Mouse (Mus musculus) heart, postnatal 14 days (tissue): Measurements from ENCODE around the gene Agtr1a. TPM values are rescaled to one million over a fixed set of nuclear protein-coding genes. Genes with fewer than 3 reads are reported as not detected.

ENCODE experiments used
- DNase-seq, 2 experiments: peaks; one replicate each; pipeline ENCODE4 v3.0.0; 2021 to 2022
- intact Hi-C: fragments of 180-260 bp; cut with DNase I; formaldehyde crosslinking; loops from one replicate; pipeline ENCODE4 v1.15.1; 2025
- long read RNA-seq, 2 experiments: library from polyadenylated mRNA; stranded (forward); transcript quantifications; one replicate each; pipeline ENCODE4 v2.0.0; 2021
- total RNA-seq, 2 experiments: library from RNA; stranded (reverse); gene quantifications; 2 replicates each; pipeline ENCODE4 v1.2.3; 2021

Agtr1a gene
- 10 to 100 TPM; 39.3 to 42.2 TPM for total RNA-seq
- long read RNA-seq, experiment 1, transcript Agtr1a-201 (3 exons, 2,199 nt) = major isoform, 23 of 31 reads
- long read RNA-seq, experiment 1, partial matches to known transcripts = 0 of 31 reads
- long read RNA-seq, experiment 1, other reads (novel, unspliced or antisense) = 5 of 31 reads
- long read RNA-seq, experiment 2, transcript Agtr1a-201 (3 exons, 2,199 nt) = major isoform, 33 of 45 reads
- long read RNA-seq, experiment 2, transcript Agtr1a-203 (2 exons, 436 nt) = minor isoform, 7 of 45 reads
- long read RNA-seq, experiment 2, partial matches to known transcripts = 0 of 45 reads
- long read RNA-seq, experiment 2, other reads (novel, unspliced or antisense) = 5 of 45 reads

- intact Hi-C loops = loop anchor here (10.0 kb wide), 1 partner anchor 189 kb away; no protein-coding TSS in a partner anchor
- peak; percentile 65 to 72 for DNase-seq
Measured at GRCm38 (mm10) chr13:30336148-30336801, at the start of gene Agtr1a. Gene Agtr1a, plus strand, starts transcription at chr13:30336441.

DNA sequence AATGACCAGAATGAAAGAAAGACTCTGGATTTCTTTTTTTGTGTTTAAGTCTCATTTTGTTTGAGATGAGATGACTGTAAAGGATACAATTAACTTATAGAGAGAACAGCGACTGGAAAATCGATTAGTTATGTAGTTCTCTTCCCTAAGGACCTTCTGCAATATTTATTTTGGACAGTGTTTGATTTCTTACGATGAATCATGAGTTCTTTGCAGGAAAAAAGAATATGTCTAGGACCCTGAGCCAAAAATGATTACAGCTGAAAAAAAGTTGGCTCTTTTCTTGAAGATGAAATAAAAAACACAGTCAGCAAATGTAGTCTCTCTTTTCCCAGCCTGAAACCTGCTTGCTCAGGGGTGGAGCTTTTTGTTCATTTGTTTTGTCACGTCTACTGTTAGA, 26.0 kb upstream of the Agtr1a start:
- intact Hi-C loops = no loop called here
- DNase-seq = no peak

- intact Hi-C loops = no loop called here
- no peak for DNase-seq
Measured at GRCm38 (mm10) chr13:30324669-30325346, 11.4 kb upstream of the Agtr1a start.

- DNase-seq = no peak
- intact Hi-C loops = loop anchor here (10.0 kb wide), 1 partner anchor 194 kb away; no protein-coding TSS in a partner anchor
Measured at GRCm38 (mm10) chr13:30331061-30331460, 5.2 kb upstream of the Agtr1a start.

GRCm38 (mm10) chr13:30331851-30332250, 4.4 kb upstream of the Agtr1a start:
- intact Hi-C loops = loop anchor here (10.0 kb wide), 1 partner anchor 193 kb away; no protein-coding TSS in a partner anchor
- DNase-seq = no peak

GRCm38 (mm10) chr13:30332581-30332980, 3.7 kb upstream of the Agtr1a start:
- intact Hi-C loops = loop anchor here (10.0 kb wide), 1 partner anchor 192 kb away; no protein-coding TSS in a partner anchor
- peak; percentile 51 to 66 for DNase-seq

DNA sequence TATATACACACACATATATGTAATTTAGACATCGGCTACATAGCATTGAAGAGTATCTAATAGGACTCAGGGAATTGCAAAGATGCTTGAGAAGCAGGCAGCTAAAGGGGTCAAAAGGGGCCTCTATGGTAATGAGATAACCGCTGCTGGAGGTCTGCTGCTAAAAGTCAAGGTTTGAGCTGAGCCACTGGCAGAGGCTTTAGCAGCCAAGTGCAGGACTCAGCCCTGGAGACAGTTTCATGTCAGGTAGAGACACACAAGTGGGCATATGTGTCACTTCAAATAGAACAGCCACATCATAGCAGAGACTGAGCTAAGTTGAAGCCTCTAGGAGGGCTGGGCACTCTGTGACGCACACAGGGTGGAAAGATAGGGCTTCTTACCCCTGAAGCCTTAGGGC, 1.6 kb upstream of the Agtr1a start:
- DNase-seq = no peak
- intact Hi-C loops = loop anchor here (10.0 kb wide), 1 partner anchor 190 kb away; no protein-coding TSS in a partner anchor

DNA sequence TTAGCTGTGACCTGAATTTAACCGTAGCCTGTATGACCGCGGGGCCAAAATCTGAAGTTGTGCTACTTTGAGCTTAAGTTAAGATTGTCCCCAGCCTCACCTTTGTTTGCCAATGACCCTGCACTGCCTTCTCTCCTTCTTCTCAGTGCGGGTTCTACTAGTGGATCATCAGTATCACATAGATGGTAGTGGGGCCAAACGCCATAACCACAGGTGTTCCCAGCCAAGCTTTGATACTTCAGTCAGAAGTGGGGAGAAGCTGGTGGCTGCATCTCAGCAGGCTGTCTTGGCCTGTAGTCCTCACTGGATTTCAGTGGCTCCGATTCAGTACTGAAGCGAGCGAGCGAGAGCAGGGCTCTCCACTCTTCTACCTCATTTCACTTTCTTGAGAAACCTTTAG, 672 bp downstream of the Agtr1a start:
- peak; percentile 11 to 22 for DNase-seq
- intact Hi-C loops = loop anchor here (10.0 kb wide), 1 partner anchor 188 kb away; no protein-coding TSS in a partner anchor

GRCm38 (mm10) chr13:30337646-30338045, 1.4 kb downstream of the Agtr1a start:
- no peak for DNase-seq
- intact Hi-C loops = loop anchor here (10.0 kb wide), 1 partner anchor 187 kb away; no protein-coding TSS in a partner anchor

GRCm38 (mm10) chr13:30338576-30338975, 2.3 kb downstream of the Agtr1a start:
- no peak for DNase-seq
- intact Hi-C loops = loop anchor here (10.0 kb wide), 1 partner anchor 186 kb away; no protein-coding TSS in a partner anchor

DNA sequence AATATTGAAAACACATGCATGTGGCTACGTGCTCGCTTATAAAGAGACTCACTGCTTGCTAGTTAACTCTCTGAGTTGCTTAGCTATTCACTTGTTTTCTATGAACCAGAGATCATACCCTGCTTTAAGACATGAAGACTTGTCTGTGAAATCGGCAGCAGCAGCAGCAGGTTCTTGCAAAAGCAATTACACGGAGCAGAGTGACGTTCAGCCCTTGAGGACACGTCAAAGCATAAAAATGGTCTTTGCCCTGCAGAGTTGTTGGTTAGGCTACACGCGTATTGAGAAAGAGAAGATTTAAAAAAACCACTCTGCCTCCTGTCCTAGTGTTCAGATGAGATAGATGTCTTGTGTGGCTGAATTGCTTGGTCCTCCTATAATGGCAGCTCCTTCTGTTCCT, 3.7 kb downstream of the Agtr1a start:
- intact Hi-C loops = loop anchor here (10.0 kb wide), 1 partner anchor 185 kb away; no protein-coding TSS in a partner anchor

DNA sequence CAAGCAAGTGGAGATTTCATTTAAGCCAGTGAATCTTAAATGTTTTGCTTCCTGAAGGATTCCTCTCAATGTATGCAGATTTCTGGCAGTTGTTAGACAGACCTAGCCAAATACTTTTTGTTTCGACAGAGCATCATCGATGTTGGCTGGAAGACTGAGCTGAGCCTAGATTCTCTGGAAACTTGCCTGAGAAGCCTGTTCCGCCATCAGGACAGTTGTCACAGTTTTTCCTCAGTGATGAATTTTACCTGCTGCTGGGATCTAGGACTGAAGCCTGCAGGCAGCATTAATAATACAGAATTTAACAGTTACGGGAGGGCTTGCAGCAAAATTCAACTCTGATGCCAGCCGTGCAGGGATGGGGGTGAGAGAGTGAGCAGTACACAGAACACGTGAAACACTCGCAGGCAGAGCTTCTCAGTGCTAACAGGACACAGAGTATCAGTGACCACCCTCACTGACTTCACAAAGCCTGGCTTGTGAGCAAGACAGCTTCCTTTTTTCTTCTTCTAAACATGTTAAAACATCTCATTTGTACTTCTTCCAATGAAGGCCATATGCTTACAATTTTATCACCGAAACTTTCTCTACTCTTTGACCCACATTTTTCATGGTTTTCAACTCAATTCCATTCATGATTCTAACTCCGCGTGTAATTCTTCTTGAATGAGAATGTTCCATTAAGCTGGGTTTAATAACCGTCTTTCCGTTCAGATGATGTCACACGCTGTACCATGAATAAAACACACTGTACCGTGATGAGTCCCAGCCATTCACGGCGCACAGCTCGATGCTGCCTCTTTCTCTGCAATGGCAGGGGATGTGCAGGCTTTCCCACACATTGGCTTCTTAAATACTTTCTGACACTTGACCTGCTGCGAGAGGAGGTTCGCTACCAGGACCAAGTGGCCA, 6.0 kb downstream of the Agtr1a start:
- no peak for DNase-seq
- intact Hi-C loops = no loop called here

More for the DNA sequence above, 3.7 kb downstream of the Agtr1a start:
- DNase-seq = no peak

GRCm38 (mm10) chr13:30345427-30345913, 9.2 kb downstream of the Agtr1a start:
- intact Hi-C loops = no loop called here
- DNase-seq = peak; percentile 27 to 45

GRCm38 (mm10) chr13:30346881-30347280, 10.6 kb downstream of the Agtr1a start:
- no peak for DNase-seq
- intact Hi-C loops = no loop called here

DNA sequence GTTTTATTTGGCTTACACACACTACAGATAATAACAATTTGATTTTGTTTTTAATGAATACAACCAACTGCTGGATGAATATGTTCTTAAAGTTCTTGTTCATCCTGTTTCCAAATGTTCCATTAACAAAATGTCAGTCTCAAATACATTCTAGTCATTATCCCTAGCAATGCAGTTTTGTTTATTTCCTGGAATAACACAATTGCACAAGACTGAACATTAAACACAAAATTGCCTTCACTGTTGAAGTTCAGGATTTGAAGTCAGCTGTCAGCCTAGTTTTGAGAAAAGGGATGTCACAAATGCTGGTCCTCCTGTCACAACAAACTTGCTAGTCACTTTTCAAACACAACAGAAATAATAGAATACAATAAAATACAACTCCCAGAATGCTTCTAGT, 12.1 kb downstream of the Agtr1a start:
- intact Hi-C loops = no loop called here
- no peak for DNase-seq

- DNase-seq = no peak
- intact Hi-C loops = no loop called here
Measured at GRCm38 (mm10) chr13:30351966-30352365, 15.7 kb downstream of the Agtr1a start.

DNA sequence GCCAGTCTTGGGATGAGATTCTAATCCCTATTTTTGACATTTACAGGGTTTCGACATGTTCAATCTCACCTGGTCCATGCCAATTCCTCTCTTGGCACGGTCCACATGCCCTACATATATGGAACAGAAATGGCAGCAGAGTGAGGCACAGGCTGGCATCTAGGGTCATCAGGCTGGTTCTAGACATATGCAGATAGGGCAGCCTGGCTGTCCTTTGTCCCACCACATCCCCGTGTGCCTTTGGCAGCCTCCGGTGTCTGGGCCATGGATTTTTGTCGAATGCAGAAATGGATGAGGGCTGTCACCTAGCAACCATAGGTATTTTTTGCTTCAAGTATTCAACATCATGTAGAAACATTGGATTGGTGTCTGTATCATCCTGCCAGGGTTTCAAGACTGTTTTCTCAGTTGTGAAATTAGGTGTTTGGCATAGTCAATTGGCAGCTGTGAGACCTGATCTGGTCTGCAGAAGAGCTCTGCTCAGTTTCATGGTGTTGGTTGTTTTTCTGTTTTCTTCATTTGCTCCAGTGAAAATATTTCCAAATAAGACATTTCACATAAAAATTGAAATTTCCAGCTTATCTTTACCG, 18.8 kb downstream of the Agtr1a start:
- intact Hi-C loops = no loop called here
- DNase-seq = no peak

DNA sequence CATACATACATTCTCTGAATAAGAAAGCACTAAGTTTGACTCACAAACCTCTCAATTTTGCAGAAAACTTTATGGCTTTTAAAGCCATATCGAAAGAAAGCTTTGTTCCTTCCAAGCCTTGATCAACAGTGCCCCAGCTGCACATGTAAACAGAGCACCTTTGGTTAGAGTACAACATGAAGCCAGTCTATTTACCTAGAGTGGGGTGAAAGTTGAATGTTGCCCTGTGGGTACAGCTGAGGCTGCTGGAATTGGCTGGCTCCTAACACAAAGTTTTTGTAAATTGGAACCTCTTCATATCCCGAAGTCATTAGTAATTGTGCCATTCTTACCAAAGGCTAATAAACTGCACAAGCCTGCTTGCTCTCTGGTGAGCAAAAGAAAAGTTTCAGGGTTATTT, 19.7 kb downstream of the Agtr1a start:
- DNase-seq = no peak
- intact Hi-C loops = no loop called here
